Mouse (Mus musculus) large intestine, adult 2 months (tissue): ENCODE data around the gene Capn7. TPM values are rescaled to one million over a fixed set of nuclear protein-coding genes. Genes with fewer than 3 reads are reported as not detected.

Experiments
- DNase-seq: peaks from one replicate; pipeline ENCODE4 v3.0.0-alpha.2; 2012; ENCODE audit warnings: low read depth, low spot score
- WGBS: fragments of 180-500 bp; shearing (Covaris S2); methylation state at CpG from one replicate; pipeline ENCODE4 v1.1.7; 2018; 5-methylcytosine and 5-hydroxymethylcytosine counted together
- polyA plus RNA-seq: library from polyadenylated mRNA; depleted of rRNA; stranded (reverse); fragments of >200 nt; gene quantifications from 2 replicates; pipeline ENCODE4 v1.2.3, GENCODE M21; 2012

Gene Capn7
- polyA plus RNA-seq, 1 experiment = 8.8 TPM

DNA sequence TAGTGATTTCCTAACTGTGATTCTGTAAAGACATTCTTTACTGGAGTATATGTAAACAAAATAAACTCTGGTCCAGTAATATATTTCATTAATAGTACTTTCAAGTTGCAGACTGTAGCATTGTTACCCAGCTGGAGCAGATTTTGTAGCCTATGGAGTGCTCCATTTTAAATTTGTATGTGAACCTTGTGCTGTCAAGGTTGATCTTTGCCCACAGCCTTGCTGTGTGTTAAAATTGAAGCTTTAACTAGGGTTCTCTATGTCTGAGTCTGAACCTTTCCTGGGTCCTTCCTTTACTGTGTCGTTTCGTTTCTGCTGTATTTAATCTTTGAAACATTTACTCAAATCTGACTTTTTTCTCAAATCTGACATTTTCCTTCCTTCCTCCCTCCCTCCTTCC lies 25.8 kb downstream of the Capn7 start:
- 87% methylated on average over 2 of the region's 2 CpGs for WGBS
- no peak for DNase-seq

DNA sequence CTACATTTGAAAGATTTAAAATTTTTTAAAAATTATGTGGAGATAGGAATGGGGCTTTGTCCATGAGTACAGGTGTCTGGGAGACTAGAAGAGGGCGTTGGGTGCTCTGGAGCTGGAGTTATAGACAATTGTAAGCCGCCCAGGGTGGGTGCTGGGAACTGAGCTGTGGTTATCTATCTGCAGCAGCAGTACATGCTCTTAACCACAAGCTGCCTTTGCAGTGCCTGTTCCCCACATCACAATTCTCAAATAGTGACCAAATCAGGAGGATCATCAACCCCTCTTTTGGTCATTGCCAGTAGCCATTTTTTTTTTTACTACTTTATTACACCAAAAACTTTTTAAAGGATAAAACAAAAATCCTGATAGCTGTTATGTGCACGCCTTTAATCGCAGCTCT lies 28.2 kb downstream of the Capn7 start:
- WGBS = 98% methylated on average over 4 of the region's 4 CpGs
- DNase-seq = no peak

DNA sequence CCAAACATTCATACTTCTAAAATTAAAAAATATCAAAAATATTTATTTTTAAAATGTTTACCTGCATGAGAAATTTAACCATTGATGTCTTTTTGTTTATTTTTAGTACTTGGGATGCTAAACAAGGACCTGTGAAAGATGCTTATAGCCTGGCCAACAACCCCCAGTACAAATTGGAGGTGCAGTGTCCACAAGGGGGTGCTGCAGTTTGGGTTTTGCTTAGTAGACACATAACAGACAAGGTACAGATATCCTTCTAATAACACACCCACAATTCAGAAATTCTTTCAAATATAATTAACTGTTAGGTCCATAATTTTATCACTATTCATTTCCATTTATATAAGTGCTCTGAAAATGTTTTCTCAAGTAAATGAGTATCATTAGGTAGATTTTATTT lies 28.9 kb downstream of the Capn7 start:
- peak; percentile 21 for DNase-seq

DNA sequence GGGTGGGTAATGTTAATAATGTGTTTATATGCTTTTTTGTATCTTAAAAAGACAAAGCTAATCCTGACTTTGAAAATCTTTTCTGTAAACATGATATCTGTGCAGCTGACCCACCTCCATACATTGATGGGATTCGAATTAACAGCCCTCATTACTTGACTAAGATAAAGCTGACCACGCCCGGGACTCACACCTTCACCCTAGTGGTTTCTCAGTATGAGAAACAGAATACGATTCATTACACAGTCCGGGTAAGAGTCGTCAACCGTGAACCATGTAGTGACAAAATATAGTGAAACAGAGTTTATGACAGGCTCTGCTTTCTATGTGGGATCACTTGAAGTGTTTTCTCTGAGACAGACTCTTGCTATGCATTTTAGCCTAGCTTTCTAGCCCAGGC lies 31.5 kb downstream of the Capn7 start:
- no peak for DNase-seq
- 76% methylated on average over 7 of the region's 7 CpGs for WGBS

DNA sequence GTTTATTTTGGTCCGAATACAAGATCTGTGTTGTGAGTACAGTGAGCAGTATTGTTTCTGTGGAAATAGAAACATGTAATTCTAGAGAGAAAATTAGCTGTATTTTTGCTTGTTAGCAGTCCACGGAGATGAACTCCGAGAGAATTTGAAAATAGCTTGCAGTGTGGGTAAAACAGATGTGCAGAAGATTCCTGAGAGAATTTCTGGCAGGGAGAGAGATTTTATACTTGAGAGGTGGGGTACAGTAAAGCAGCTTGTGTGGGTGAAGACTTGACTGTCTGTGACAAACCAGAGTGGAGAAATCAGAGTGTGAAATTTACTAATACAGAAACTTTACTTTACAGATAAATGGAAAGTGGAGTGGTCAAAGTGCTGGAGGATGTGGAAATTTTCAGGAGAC lies 32.9 kb downstream of the Capn7 start:
- WGBS = 86% methylated on average over 3 of the region's 3 CpGs
- no peak for DNase-seq

DNA sequence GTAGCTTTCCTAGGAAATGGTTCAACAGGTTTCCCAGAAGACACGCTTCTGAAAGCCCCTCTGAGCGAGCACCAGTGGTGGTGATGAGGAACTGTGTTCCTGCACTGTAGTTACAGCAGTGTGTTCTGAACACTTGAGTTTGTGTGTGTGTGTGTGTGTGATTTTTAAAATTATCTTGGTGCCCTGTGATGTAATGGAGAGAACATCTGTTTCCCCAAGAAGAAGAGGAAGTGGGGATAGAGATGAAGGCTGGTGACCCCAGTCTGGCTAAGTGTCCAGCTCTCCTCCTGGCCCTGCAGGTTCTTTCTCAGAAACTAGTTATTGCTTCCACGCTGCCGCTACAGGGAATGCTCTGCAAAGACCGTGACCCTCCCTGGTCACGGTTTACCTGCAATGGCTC lies 38.0 kb downstream of the Capn7 start:
- no peak for DNase-seq
- 91% methylated on average over 6 of the region's 6 CpGs for WGBS

DNA sequence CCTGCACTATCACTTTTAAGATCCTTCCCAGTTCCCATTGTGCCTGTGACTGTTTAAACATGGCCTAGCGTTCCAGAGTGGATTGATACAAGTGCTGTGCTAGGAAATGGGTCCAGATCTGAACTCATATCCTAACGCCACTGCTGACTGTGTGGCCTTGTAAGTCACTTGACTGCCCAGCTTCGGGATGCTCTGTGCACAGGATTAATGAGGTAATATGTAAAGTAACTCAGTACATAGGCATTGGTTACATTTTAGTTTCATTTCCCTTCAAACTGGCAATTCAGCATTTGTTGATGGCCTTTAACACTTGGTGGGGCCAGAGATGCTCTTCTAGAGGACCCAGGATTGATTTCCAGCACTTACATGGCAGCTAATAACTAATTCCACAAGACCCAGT lies 39.9 kb downstream of the Capn7 start:
- no peak for DNase-seq
- 80% methylated on average over 3 of the region's 3 CpGs for WGBS

DNA sequence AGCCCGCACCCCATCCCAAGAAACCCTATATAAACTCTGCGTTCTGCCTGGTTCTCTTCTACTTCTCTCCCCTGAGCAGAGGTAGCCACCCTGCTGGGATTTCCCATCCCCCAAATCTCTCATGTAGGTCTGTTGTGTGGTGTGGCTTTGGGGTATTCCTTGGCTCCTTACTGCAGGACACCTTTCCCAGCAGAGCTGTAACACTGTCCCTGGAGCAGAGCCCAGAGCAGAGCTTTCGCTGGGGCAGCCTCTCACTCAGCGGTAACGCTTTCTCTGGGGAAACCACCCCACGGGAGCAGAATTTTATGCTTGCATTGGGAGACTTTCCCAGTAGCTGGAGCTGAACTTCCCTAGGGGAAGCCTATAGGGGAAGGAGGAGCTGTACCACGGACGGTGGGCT lies 45.8 kb downstream of the Capn7 start:
- DNase-seq = no peak
- WGBS = 89% methylated on average over 8 of the region's 8 CpGs

DNA sequence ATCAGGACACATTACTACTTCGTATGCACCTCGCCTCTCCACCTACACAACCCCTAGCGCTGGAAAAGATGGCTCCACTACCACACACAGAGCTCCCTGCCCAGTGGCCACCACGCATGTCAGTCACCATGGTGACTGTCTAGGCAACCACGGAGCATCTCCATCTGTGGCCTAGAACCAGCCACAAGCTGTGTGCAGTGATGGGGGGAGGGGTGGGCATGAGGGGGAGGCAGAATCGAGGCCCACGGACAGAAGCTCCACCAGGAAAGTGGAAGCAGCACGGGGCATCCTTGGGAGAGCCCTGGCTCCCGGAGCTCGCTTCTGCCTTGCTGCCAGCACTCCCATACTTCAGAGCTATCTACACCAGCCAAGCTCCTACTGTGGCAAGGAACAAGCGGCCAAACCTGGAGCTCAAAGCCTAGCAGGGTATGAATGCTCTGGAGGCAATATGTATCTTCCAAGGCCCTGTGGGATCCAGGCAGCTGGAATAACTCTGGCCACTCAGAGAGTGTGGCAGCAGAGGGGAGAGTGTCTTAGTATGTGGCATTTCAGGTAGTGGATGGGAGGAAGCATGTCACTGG lies 47.1 kb downstream of the Capn7 start:
- 85% methylated on average over 11 of the region's 11 CpGs for WGBS
- DNase-seq = no peak

DNA sequence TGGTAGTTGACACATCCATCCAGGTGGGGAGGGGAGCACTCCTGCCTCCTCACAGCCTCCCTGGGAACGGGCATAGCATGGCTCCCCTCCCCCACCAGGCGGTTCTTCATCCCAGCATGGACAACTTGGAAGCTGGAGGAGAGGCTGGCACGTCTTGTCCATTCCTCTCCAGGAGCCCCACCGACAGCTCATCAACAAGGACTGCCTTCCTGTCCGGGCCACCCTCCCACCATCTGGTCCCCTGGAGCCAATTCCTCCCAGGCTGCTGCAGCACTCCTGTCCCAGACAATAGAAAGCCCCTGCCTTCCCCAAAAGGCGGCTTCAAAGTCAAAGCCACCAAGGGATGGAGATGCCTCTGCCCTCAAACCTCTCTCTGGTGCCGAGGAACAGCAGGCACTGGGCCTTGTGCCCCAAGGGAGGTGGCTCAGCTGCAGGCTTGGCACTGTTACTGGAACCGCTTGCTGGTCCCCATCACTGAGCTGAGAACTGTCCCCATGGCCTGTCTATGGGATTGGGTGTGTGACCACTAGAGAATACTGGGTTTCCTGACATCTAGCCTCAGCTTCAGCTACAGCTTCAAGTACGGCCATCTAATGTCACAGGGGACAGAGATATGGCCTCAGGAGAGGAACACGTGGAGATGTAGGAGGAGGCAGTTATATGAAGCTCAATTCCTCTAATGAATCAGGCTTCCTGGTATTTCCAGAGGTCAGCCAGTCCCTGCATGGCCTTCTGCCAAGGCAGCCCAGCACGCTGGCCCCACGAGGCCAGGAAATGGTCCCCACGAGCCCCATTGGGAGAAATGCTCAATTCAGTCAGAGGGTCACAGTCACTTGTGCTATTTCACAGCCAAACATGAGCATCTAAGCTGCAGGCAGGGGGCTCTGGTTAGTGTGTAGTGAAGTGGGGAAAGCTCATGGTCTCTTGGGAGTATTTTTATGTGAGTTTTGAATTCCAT lies 48.2 kb downstream of the Capn7 start:
- DNase-seq = no peak
- 62% methylated on average over 13 of the region's 13 CpGs for WGBS

DNA sequence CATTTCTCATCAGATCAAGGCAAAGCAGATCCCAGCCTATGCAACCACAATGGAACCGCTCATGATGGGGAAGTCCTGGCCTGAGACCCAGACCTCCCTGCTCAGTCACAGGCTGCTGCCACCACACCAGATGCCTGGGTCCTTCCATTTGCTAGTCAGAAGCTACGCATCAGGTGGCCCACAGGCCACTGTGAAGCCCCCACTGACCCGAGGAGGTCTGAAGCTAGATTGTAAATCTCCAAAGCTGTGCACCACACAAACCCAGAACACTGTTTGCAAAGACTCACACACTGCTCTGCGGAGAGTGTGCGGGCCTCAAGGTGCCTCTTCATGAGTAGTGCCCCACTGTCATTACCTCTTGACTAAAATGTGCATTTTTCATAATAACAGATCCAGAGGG lies 49.0 kb downstream of the Capn7 start:
- WGBS = 88% methylated on average over 5 of the region's 5 CpGs
- DNase-seq = no peak

DNA sequence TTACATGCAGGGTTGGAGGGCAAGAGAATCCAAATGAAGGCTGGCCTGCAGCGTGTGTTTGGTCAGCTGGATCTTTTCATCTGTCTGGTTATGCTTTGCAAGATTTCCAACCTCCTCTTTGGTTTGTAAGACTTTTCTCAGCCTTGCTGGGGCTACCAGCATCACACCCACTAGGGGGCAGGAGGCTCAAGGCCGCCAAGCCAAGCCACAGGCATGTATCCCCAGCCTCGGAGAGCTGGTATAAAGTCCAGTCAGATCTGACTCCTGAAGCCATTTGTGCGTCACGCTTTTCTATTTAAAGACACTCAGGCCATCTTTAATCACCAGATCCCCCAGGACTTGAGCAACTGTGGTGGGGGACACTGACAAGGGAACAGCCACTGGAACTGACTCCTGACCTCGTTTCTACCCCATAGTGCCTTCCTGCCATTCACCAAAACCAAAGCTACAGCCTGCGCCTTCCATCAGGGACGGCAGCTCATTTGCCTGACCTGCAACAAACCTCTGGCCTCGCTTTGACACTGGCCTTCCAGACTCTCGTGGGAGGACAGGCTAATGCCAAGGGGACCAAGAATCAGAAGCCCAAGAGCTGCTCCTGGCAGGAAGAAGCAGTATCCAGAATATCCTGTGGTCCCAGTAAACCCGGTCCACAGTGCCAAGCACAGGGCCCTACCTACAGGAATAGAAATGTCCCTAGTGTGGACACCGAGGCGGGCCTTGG lies 49.7 kb downstream of the Capn7 start:
- DNase-seq = peak; percentile 36
- WGBS = 32% methylated on average over 13 of the region's 13 CpGs

DNA sequence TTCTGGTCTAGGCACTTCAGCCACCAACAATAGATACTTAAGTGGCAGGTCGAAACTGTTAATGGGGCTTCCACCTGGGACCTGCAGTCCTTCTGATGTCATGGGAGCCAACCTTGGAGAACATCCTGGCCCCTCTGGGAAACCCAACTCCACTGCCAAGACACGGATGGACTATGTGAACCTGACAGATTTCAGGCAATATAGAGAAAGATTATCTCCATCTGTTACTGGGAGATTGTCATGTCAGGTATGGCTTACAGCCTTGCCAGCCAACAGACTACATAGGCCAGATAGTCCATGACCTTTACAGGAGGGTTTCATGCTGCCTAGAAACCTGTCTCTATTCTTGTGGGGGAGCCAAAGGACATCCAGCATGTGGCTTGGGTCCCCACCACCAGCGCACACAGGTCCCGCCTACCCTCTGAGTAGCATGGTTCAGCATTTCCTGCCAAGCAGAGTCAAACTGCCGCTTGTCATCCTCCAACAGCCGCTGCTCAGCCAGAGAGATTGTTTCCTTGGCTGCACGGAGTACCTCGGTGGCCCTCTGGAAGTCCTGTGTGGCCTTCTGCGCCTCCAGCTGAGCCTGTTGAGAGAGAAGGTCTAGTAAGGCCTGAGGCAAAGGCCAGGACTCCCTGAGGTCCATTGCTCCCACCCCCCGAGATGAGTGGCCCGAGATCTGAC lies 51.0 kb downstream of the Capn7 start:
- WGBS = 82% methylated on average over 11 of the region's 11 CpGs
- no peak for DNase-seq

DNA sequence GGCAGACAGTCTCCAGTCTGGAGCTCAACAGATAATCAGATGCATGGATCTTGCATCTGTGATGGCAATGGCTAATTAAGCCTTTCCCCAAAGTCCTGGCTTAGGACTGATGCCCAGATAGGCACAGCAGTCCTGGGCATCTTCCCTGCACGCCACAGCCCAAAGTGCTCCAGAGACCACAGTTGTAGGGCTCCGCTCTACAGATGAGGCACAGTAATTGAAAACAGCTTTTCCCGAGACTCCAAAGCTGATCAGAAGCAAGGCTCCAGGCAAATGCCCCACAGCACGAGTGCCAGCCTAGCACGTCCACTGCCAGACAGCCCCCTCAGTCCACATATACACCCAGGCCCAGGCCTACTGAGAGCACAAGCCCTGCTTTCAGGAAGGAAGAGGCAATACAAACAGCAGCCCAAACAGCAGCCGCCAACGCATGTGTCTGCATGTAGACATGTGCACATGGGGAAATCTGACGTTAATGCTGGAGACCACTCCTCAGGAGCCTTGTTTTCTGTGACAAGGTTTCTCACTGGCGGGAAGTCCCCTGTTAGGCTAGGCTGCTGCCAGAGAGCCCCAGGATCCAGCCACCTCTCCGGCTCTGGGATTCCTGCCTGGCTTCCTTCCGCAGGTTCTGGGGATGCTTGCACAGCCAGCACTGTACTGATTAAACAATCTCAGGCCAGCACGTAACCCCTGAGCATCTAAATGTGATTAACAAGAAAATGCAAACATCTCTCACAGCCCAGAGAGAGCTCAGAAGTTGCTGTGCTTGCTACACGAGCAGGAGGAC lies 51.8 kb downstream of the Capn7 start:
- 86% methylated on average over 13 of the region's 13 CpGs for WGBS

DNA sequence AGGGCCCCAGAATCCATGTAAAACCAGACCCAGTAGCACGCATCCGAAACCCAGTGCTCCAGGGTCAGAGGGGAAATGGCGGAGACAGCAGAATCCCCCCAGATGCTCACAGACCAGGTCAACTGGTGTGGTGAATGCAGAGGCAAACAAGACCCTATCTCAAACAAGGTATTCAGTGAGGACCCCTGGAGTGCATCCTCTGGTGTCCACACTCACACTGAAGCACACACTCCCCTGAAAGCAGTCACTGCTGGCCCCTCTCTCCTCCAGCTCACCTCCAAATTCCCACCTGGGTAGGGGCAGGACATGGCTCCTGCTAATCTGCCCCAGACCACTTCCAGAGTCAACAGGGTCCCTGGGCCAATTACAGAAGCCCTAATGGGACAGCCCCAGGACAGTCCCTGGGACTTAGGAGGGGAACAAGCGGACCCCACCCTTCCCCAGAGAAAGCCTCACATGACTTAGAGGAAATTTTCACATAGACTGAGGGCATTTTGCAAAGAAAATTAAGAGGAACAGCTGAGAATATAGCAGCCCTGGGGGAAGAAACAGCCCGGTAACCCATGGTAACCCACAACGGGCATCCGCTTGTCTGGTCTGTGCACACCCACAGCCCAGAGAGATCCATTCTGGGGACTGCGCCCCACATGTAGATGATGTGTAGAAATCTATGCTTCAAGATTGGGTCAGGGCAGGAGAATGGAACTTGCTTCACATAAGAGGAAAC lies 53.1 kb downstream of the Capn7 start:
- 91% methylated on average over 8 of the region's 8 CpGs for WGBS
- no peak for DNase-seq

More for the DNA sequence above, 51.8 kb downstream of the Capn7 start:
- DNase-seq = no peak

DNA sequence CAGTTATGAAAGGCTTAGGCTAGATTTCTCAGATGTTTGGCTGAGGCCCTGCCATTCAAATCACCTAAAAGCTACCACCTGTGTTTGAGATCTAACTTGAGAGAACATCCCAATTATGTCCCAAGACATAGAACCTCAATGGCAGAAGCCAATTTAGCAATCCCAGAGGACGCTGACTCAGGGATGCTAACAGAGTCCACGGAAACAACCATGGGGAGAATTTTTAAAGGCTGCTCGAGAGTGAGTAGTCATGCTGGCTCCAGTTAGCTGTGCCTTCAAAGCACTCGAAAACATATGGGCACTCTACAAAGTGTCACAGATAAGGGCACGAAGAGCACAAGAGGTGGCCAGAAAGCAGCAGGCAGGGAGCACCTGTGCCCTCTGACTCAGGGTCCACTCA lies 55.9 kb downstream of the Capn7 start:
- no peak for DNase-seq
- 84% methylated on average over 5 of the region's 5 CpGs for WGBS

DNA sequence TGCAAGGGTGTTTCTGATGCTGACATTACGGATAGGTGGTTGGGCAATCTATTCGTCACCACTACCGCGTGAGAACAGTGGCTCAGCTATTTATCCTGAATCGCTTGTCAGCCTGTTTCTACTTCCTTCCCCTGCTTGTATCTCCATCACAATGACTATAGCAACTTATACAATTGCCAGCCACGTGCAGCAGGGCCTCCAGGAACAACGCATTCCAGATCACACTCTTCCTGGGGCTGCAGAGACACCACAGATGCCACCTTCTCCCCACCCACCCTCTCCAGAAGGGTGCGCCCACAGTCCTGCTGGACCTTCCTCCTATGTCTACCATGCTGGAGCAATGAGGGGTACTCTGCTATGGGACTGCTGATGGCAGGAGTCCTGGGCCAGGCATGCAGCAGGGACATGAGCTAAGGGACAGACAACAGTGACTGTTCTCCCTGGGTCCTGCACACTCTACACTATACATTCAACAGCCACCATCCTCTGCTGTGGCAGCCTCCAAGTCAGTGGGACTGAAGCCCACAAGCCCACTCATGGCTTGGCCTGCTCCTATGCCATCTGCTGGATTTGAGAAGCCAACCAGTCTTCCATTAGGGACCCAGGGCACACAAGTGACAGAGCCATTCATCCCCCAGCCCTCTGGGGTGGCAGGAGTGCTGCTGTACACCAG lies 56.6 kb downstream of the Capn7 start:
- DNase-seq = no peak
- 74% methylated on average over 8 of the region's 8 CpGs for WGBS

DNA sequence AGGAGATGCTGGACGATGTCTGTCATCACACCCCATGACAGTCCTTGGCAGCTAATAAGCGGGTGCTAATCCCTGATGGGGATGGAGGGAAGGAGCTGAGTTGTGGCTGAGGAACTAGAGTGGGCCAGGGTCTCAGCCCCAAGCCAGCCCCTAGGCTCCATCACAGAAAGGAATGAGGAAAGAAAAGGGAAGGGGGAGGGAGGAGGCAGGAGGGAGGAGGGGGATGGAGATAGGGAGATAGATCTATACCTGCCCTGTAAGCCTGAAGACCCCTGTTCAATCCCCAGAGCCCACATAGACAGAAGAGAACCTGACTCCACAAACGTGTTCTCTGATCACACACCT lies 57.1 kb downstream of the Capn7 start:
- no peak for DNase-seq
- 94% methylated on average over 3 of the region's 3 CpGs for WGBS
